Mouse (Mus musculus) liver, adult (tissue): ENCODE data around the gene Srsf1.

ENCODE experiments used
- GATA4 ChIP-seq: IDR thresholded peaks from 2 replicates; pipeline ENCODE4 v1.6.1; 2014; ENCODE audit warnings: mild to moderate bottlenecking, low read length; ENCODE audit not compliant: insufficient replicate concordance

Srsf1 gene

GRCm38 (mm10) chr11:88028193-88028684, 18.9 kb upstream of the Srsf1 start:
- no peak for TF ChIP-seq GATA4

GRCm38 (mm10) chr11:88030219-88030618, 17.0 kb upstream of the Srsf1 start:
- no peak for TF ChIP-seq GATA4

GRCm38 (mm10) chr11:88030836-88031235, 16.3 kb upstream of the Srsf1 start:
- no peak for TF ChIP-seq GATA4

GRCm38 (mm10) chr11:88031753-88032152, 15.4 kb upstream of the Srsf1 start:
- no peak for TF ChIP-seq GATA4

- TF ChIP-seq GATA4 = no peak
Measured at GRCm38 (mm10) chr11:88035970-88036369, 11.2 kb upstream of the Srsf1 start.

- no peak for TF ChIP-seq GATA4
Measured at GRCm38 (mm10) chr11:88036761-88037251, 10.4 kb upstream of the Srsf1 start.

GRCm38 (mm10) chr11:88037386-88037785, 9.8 kb upstream of the Srsf1 start:
- no peak for TF ChIP-seq GATA4

- TF ChIP-seq GATA4 = no peak
Measured at GRCm38 (mm10) chr11:88039066-88039465, 8.1 kb upstream of the Srsf1 start.

- no peak for TF ChIP-seq GATA4
Measured at GRCm38 (mm10) chr11:88044314-88044713, 2.9 kb upstream of the Srsf1 start.

- TF ChIP-seq GATA4 = no peak
Measured at GRCm38 (mm10) chr11:88045878-88046277, 1.3 kb upstream of the Srsf1 start.

- no peak for TF ChIP-seq GATA4
Measured at GRCm38 (mm10) chr11:88046323-88046937, 743 bp upstream of the Srsf1 start.

GRCm38 (mm10) chr11:88047871-88048531, 828 bp downstream of the Srsf1 start:
- TF ChIP-seq GATA4 = no peak

- TF ChIP-seq GATA4 = no peak
Measured at GRCm38 (mm10) chr11:88048961-88049670, 1.9 kb downstream of the Srsf1 start.

GRCm38 (mm10) chr11:88049732-88050131, 2.6 kb downstream of the Srsf1 start:
- TF ChIP-seq GATA4 = no peak

- no peak for TF ChIP-seq GATA4
Measured at GRCm38 (mm10) chr11:88052638-88053037, 5.5 kb downstream of the Srsf1 start.

GRCm38 (mm10) chr11:88053821-88054220, 6.6 kb downstream of the Srsf1 start:
- no peak for TF ChIP-seq GATA4

- no peak for TF ChIP-seq GATA4
Measured at GRCm38 (mm10) chr11:88054589-88054988, 7.4 kb downstream of the Srsf1 start.

GRCm38 (mm10) chr11:88055777-88056176, 8.6 kb downstream of the Srsf1 start:
- no peak for TF ChIP-seq GATA4
